Comparison of ENCODE assay signal across 9 mouse cellular contexts in the genomic region with DNA sequence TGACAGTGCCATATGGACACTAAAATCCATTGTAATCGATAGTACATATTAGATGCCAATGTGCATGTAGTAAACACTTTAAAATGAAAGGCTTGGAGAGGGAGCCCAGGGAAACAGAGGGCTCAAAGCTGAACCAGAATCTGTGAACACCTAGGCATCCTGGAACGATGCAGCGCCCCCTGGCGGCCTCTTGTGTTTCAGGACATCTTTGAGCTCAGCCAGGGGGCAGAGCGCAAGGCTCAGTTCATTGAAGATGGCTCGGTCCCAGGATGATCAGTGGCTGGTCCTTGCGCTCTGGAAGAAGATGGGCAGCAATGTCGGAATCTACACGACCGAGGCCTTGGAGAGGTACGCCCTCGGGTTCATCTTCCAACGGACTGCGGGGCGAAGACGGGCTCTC. TPM values are rescaled to one million over a fixed set of nuclear protein-coding genes. Genes with fewer than 3 reads are reported as not detected.
DNase-seq lines count a peak whose midpoint lies in the region; ATAC-seq and TF ChIP-seq lines count a peak whose summit lies in the region.
"Not testable (repeated sequence)": the region's sequence is repeated elsewhere in the genome, so short reads cannot be mapped to it uniquely, and the experiment has no call there.
"Had no signal": no experiment of that assay in that cellular context is flagged by ENCODE, and none has a peak within 500 bp of the region (broad histone marks: within the 10 kb centered on the region; RNA-seq: fewer than 3 reads in every experiment).

A gene (plus strand): TSS at position 205 of the 400 bp plus-strand sequence.

- not testable (repeated sequence) for H3K4me3 ChIP-seq in forebrain, embryonic 11.5 days (ENCODE audit: low read depth, low read length); heart, postnatal 0 days (ENCODE audit: low read depth, low read length)
- peak within 1 kb of the TSS; percentile 30 for H3K4me3 ChIP-seq in midbrain, embryonic 16.5 days (ENCODE audit: low read depth, low read length)

- H3K4me2 ChIP-seq in forebrain, embryonic 11.5 days (ENCODE audit: low read depth, low read length, severe bottlenecking), result peak within 1 kb of the TSS; percentile 41
- H3K4me2 ChIP-seq in heart, postnatal 0 days (ENCODE audit: low read depth, low read length), result peak within 1 kb of the TSS; percentile 23; the same call in 1 of the 2 replicates
- peak within 1 kb of the TSS; percentile 54 for H3K4me2 ChIP-seq in midbrain, embryonic 16.5 days (ENCODE audit: low read length)

- H3K9ac ChIP-seq in forebrain, embryonic 11.5 days (ENCODE audit: low read length); heart, postnatal 0 days (replicated peaks; ENCODE audit: low read depth, low read length): not testable (repeated sequence)
- H3K9ac ChIP-seq in midbrain, embryonic 16.5 days (ENCODE audit: low read depth, low read length), result peak within 1 kb of the TSS; percentile 44; the same call in 1 of the 2 replicates

- peak; percentile 81 for ATAC-seq in cerebellum, adult (ENCODE audit: insufficient number of reproducible peaks, low FRiP score, low TSS enrichment)
- not testable (repeated sequence) for ATAC-seq in forebrain, embryonic 11.5 days (replicated peaks; ENCODE audit: low FRiP score)
- ATAC-seq in heart, postnatal 0 days (ENCODE audit: insufficient read depth, low read depth), result peak; percentile 24; the same call in 1 of the 2 replicates
- ATAC-seq in midbrain, embryonic 16.5 days, result peak; percentile 75; the same call in 1 of the 2 replicates

- not testable (repeated sequence) for H3K27me3 ChIP-seq in forebrain, embryonic 11.5 days (ENCODE audit: control insufficient read depth, insufficient read depth, low read length); heart, postnatal 0 days (ENCODE audit: control insufficient read depth, insufficient read depth, low read length); midbrain, embryonic 16.5 days (ENCODE audit: control insufficient read depth, insufficient read depth, low read depth, low read length)

- H3K9me3 ChIP-seq in forebrain, embryonic 11.5 days (ENCODE audit: control insufficient read depth, low read length); heart, postnatal 0 days (replicated peaks; ENCODE audit: control insufficient read depth, low read length); midbrain, embryonic 16.5 days (replicated peaks; ENCODE audit: control insufficient read depth, low read length, poor library complexity, severe bottlenecking): not testable (repeated sequence)

- peak; percentile 43 for DNase-seq in CD4-positive, CD25-positive, alpha-beta regulatory T cell, adult 2 months (ENCODE audit: low read depth, low spot score)
- peak; percentile 75 for DNase-seq in forebrain, embryonic 11.5 days (ENCODE audit: low spot score)
- DNase-seq in heart, postnatal 0 days (ENCODE audit: low spot score), result not testable (repeated sequence)
- peak; percentile 69 for DNase-seq in kidney, postnatal 14 days
- peak; percentile 76 for DNase-seq in liver
- peak; percentile 70 for DNase-seq in spleen, adult 12 weeks (ENCODE audit: low spot score)

- H3K27ac ChIP-seq in forebrain, embryonic 11.5 days (ENCODE audit: low read depth, low read length); heart, postnatal 0 days (ENCODE audit: low read depth); midbrain, embryonic 16.5 days (ENCODE audit: low read length): not testable (repeated sequence)

- H3K36me3 ChIP-seq in forebrain, embryonic 11.5 days (ENCODE audit: control insufficient read depth, insufficient read depth, low read length); heart, postnatal 0 days (replicated peaks; ENCODE audit: control insufficient read depth, insufficient read depth, low read length); midbrain, embryonic 16.5 days (ENCODE audit: control insufficient read depth, insufficient read depth, low read length): not testable (repeated sequence)

- not testable (repeated sequence) for TF ChIP-seq EP300 in heart, postnatal 0 days (IDR thresholded peaks at IDR 0.05; ENCODE audit: low read depth)

- peak; percentile 70 for TF ChIP-seq CTCF in heart, postnatal 0 days (IDR thresholded peaks at IDR 0.05; ENCODE audit: low read depth)

- not testable (repeated sequence) for H3K4me1 ChIP-seq in forebrain, embryonic 11.5 days (replicated peaks; ENCODE audit: control insufficient read depth, insufficient read depth, low read length); heart, postnatal 0 days (ENCODE audit: control insufficient read depth, insufficient read depth); midbrain, embryonic 16.5 days (ENCODE audit: control insufficient read depth, insufficient read depth, low read length)

- 6% methylated on average over 16 of the region's 16 CpGs for WGBS in forebrain, embryonic 11.5 days
- 6% methylated on average over 16 of the region's 16 CpGs for WGBS in heart, postnatal 0 days
- WGBS in midbrain, embryonic 16.5 days, result 4% methylated on average over 16 of the region's 16 CpGs

RNA-seq across cellular contexts. Expression of the gene that starts here (rescaled TPM):
- not detected in 2 replicates for polyA plus RNA-seq in forebrain, embryonic 11.5 days (2014; fragmentation: Nextera tagmentation; extraction: Ambion mirVana)
- not detected in 2 replicates for total RNA-seq in heart, postnatal 0 days (2014; rRNA removed; ENCODE audit: low replicate concordance)
- polyA plus RNA-seq in heart, postnatal 0 days (2015; fragmentation: Nextera tagmentation; extraction: Ambion mirVana), result 0.34 TPM in 1 of 2 replicates, not detected in the other
- polyA plus RNA-seq in midbrain, embryonic 16.5 days (2015; fragmentation: Nextera tagmentation; extraction: Ambion mirVana), result 1.7 and 2.0 TPM in 2 replicates
- polyA plus RNA-seq: inflammation-experienced regulatory T-cells, adult 6 months had no signal

Comparison
In these comparisons a context has a peak if more than half of its experiments do, and no peak if none do; other contexts are left out.
1. Peak in DNase-seq and H3K4me2 ChIP-seq in forebrain, embryonic 11.5 days; RNA of the gene not detected or under 1 TPM.
2. Peak in ATAC-seq and H3K4me2 ChIP-seq in heart, postnatal 0 days; RNA of the gene not detected or under 1 TPM.